Mouse (Mus musculus) urinary bladder, postnatal 0 days (tissue): ENCODE data around the gene Map3k7. TPM values are rescaled to one million over a fixed set of nuclear protein-coding genes. Genes with fewer than 3 reads are reported as not detected.

Experiments used
- polyA plus RNA-seq: library from polyadenylated mRNA; unstranded; fragments of >200 nt; fragmentation: Nextera tagmentation; extraction: Ambion mirVana; gene quantifications from 2 replicates; pipeline ENCODE4 v1.2.1, GENCODE M21; 2015

The Map3k7 gene
- polyA plus RNA-seq: 15.8 and 18.6 TPM in 2 replicates

DNA sequence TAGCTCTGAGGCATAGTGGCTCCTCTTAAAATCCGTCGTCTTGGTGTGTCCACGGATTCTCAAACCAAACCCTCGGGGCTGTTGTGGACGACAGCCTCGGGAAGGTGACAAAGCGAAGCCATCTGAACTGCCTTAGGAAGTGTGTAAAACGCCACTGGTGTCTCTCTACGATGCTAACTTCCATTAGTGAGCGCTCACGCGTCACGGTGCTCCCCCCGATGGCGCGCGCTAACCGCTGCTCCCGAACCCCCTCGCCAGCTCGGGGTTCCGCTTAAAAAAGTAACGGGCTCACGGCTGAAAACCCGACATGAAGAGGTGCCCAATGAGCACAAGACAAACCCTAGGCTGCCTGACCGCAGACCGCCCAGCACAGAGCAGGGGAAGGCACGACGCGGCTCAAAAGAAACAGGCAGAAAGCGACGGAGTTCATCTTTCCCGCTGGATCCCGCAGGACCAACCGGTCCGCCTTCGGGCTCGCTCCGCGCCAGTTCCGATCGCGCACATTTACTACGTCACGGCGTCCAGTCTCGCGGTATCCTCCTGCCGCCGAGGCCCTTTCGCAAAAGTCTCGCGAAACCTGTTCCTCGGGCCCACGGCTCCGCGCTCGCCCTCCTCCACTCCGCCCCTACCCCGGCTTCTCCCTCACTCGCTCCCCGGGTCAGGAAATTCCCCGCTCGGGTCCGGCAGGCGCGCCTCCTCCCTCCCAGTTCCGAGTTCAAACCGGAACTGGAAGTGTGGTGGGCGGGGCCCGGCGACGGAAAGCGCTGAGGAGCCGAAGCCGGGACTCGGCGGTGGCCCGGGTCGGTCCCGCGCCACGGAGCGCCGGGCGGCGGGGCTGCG, at the start of gene Map3k7:
TSS of gene Map3k7 (plus strand) at position 744 of the 840 bp plus-strand sequence.

